Mouse (Mus musculus) neural tube, embryonic 11.5 days (tissue): ENCODE data around the gene Spryd3. TPM values are rescaled to one million over a fixed set of nuclear protein-coding genes. Genes with fewer than 3 reads are reported as not detected.

Source experiments
- ATAC-seq: fragments of 200-750 bp; cut with Nextera tagmentation; 2 replicates; pipeline ENCODE4 v1.8.0; 2017; ENCODE audit warnings: moderate number of reproducible peaks, mild to moderate bottlenecking, moderate TSS enrichment, moderate library complexity; ENCODE audit not compliant: insufficient read depth, low FRiP score, low TSS enrichment
- DNase-seq: peaks from one replicate; pipeline ENCODE4 v3.0.0-alpha.2; 2015; ENCODE audit warnings: low spot score
- H3K27ac ChIP-seq: fragments of 300-500 bp; sonication (generic); 2 replicates; pipeline ENCODE4 v1.5.1; 2014; ENCODE audit warnings: low read depth, mild to moderate bottlenecking, low read length
- H3K27me3 ChIP-seq: fragments of 300-500 bp; sonication (generic); 2 replicates; pipeline ENCODE4 v1.6.1; 2014; ENCODE audit warnings: mild to moderate bottlenecking, low read length, mixed read lengths; ENCODE audit not compliant: control insufficient read depth, insufficient read depth
- H3K36me3 ChIP-seq: fragments of 300-500 bp; sonication (generic); 2 replicates; pipeline ENCODE4 v1.6.1; 2014; ENCODE audit warnings: mild to moderate bottlenecking, low read length, moderate library complexity, mixed read lengths; ENCODE audit not compliant: control insufficient read depth, insufficient read depth
- H3K4me1 ChIP-seq: fragments of 300-500 bp; sonication (generic); 2 replicates; pipeline ENCODE4 v1.6.1; 2014; ENCODE audit warnings: low read length, mixed read lengths; ENCODE audit not compliant: control insufficient read depth, insufficient read depth
- H3K4me2 ChIP-seq: fragments of 300-500 bp; sonication (generic); 2 replicates; pipeline ENCODE4 v1.6.1; 2014; ENCODE audit warnings: low read depth, mild to moderate bottlenecking, moderate library complexity
- H3K4me3 ChIP-seq: fragments of 300-500 bp; sonication (generic); 2 replicates; pipeline ENCODE4 v1.5.1; 2014; ENCODE audit warnings: low read depth, low read length
- H3K9ac ChIP-seq: fragments of 300-500 bp; sonication (generic); 2 replicates; pipeline ENCODE4 v1.6.1; 2014; ENCODE audit warnings: mild to moderate bottlenecking, low read length
- H3K9me3 ChIP-seq: fragments of 300-500 bp; sonication (generic); 2 replicates; pipeline ENCODE4 v1.6.1; 2016; ENCODE audit warnings: low read length; ENCODE audit not compliant: control insufficient read depth
- WGBS: fragments of 180-500 bp; shearing (Covaris S2); extraction: QIAGEN DNeasy Blood & Tissue Kit; methylation state at CpG from one replicate; pipeline ENCODE4 v1.1.7; 2014; 5-methylcytosine and 5-hydroxymethylcytosine counted together
- polyA plus RNA-seq: library from polyadenylated mRNA; unstranded; fragments of >200 nt; fragmentation: Nextera tagmentation; extraction: Ambion mirVana; gene quantifications from 2 replicates; pipeline ENCODE4 v1.2.1, GENCODE M21; 2014

Gene Spryd3
- polyA plus RNA-seq, 1 experiment from 2014 or later = 17.0 TPM

DNA sequence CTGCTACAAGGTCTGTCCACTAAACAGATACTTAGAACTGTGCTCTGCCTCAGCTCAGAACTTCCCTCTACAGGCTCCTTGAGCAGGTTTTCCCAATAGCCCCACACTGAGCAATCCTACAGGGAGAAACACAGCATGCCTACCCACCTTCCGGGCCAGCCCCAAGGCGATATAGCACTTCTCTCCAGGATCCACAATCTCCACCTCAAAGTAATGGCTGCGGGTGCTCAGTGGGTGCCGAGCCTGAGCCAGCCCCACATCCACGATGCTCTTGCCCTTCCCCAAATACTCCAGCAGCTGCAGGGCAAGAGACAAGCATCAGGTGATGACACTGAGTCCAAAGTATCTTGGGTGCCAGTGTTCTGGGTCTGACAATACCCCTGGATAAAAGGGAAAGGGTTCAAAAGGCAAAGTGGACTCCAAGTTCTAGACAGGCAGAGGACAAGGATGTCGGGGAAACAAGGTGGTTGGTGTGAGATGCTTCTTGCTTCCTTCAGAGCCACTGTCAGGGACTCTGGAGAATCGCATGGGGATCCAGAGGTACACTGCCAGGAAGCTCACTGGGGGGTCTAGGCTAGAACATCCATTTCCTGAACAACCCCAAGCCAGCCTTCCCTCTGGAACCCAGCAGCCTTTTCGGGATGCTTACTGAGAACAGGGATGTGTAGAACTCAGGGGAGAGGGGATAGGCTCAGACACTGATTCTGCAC is 16.8 kb downstream of the Spryd3 start:
- ATAC-seq = no peak

DNA sequence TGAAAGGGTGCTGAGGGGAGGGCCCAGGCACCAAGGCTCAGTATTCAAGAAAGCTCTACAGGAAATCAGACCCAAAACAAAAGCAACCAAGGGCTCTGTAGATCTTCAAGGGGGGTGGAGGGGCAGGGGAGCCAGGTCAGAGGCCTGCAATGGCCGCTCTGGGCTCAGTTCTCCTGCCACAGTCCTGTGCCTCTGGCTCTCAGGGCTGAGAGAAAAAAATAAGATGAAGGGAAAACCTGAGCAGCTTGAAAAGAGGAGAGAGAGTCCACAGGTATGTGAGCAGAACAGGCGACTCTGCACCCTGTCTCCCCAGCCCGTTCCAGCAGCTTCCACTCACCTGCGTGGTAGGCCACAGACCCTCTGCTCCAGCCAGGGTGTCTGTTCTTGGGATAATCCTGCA is 17.4 kb downstream of the Spryd3 start:
- H3K4me3 ChIP-seq = no peak overlapping the region
- no peaks in the 10 kb centered on the region for H3K27me3 ChIP-seq
- no peaks in the 10 kb centered on the region for H3K9me3 ChIP-seq
- H3K9ac ChIP-seq = no peak overlapping the region
- ATAC-seq (no peak), DNase-seq (no peak)
- 88% methylated on average over 4 of the region's 4 CpGs for WGBS
- peaks cover 16% of the 10 kb centered on the region for H3K36me3 ChIP-seq
- no peak overlapping the region for H3K27ac ChIP-seq
- no peak overlapping the region for H3K4me2 ChIP-seq
- no peaks in the 10 kb centered on the region for H3K4me1 ChIP-seq

More for the DNA sequence above, 16.8 kb downstream of the Spryd3 start:
- H3K9ac ChIP-seq = no peak overlapping the region
- no peaks in the 10 kb centered on the region for H3K4me1 ChIP-seq
- peaks cover 16% of the 10 kb centered on the region for H3K36me3 ChIP-seq
- H3K27ac ChIP-seq = no peak overlapping the region
- DNase-seq = no peak
- H3K4me3 ChIP-seq = no peak overlapping the region
- no peaks in the 10 kb centered on the region for H3K27me3 ChIP-seq
- no peaks in the 10 kb centered on the region for H3K9me3 ChIP-seq
- 72% methylated on average over 8 of the region's 8 CpGs for WGBS
- no peak overlapping the region for H3K4me2 ChIP-seq

DNA sequence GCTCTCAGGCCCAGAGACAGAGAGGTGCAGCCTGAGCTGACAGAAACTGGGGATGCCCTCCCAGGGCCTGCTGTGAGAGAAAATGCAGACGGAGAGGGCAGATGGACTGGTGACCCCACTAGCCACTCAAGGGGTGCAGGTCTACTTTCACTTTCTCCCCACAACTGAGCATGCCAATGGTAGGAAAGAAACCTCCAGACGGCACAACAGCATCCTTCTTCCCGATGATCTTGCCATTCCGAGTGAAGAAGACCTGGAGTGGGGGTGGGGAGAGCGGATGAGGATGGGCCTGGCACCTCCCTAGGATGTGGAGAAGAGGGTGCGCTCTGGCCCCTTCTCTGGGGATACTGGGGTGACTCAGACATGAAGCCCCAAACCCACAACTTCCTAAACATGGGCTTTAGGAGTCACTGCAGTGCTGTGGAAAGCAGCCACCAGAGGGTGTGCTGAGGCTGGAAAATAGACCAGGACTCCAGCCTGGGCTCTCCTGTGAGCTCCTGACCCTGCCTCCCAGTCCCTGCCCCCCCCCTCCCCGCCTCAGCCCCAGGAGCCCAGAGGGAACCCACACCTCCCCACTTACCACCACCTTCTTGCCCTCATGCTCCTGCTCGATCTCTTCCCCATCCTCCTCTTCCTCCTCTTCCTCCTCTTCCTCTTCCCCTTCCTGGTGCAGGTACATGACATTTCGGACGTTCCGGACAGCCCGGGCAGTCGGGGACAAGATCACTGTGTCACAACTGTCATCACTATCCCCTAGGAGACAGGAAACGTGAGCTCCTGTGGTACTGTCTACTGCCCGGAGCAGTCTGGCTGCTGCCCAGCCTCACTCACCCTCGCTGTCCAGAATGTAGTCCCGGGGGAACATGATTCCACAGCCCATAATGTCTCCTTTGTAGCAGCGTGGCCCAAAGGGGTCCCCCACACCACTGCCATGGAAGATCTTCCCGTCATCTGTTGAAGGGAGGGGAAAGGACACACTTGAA is 18.3 kb downstream of the Spryd3 start:
- no peak overlapping the region for H3K4me2 ChIP-seq
- WGBS = 80% methylated on average over 19 of the region's 19 CpGs
- H3K27ac ChIP-seq = no peak overlapping the region
- no peaks in the 10 kb centered on the region for H3K4me1 ChIP-seq
- H3K4me3 ChIP-seq = no peak overlapping the region
- H3K9ac ChIP-seq = no peak overlapping the region
- ATAC-seq (no peak), DNase-seq (no peak)
- no peaks in the 10 kb centered on the region for H3K9me3 ChIP-seq
- H3K27me3 ChIP-seq = no peaks in the 10 kb centered on the region
- H3K36me3 ChIP-seq = peaks cover 17% of the 10 kb centered on the region

DNA sequence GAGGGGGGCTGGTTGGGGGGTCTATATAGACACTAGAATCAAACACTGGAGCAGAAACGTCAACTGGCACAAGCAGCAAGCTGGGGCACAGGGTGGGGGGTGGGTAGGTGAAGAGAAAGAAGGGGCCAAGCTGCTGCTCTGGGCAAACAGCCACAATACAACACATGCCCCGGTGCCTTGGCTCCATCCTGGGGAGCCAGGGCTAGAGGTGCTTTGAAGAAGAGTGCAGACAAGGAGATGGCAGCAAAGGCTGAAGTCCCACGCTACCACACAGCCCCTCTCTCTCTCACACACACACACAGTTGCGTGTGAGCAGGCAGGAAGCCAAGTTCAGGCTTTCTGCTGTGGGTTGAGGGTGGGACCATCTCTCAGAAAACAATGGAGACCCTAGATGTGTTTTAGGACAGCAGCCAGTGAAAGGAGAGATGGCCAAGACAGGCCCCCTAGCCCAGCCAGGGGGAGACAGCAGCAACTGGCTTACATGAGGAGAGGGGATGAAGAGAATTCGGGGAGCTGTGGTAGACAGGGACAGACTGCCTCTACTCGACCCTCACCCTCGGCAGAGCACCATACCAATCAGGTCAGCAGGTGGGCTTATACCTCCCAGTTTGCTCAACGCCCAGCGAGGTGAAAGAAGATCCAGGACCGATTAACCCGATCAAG is 19.1 kb downstream of the Spryd3 start:
- H3K27me3 ChIP-seq = no peaks in the 10 kb centered on the region
- ATAC-seq (no peak), DNase-seq (no peak)
- H3K4me1 ChIP-seq = no peaks in the 10 kb centered on the region
- H3K4me2 ChIP-seq = no peak overlapping the region
- 84% methylated on average over 11 of the region's 11 CpGs for WGBS
- H3K9me3 ChIP-seq = no peaks in the 10 kb centered on the region
- no peak overlapping the region for H3K27ac ChIP-seq
- no peak overlapping the region for H3K9ac ChIP-seq
- no peak overlapping the region for H3K4me3 ChIP-seq
- H3K36me3 ChIP-seq = peaks cover 19% of the 10 kb centered on the region

DNA sequence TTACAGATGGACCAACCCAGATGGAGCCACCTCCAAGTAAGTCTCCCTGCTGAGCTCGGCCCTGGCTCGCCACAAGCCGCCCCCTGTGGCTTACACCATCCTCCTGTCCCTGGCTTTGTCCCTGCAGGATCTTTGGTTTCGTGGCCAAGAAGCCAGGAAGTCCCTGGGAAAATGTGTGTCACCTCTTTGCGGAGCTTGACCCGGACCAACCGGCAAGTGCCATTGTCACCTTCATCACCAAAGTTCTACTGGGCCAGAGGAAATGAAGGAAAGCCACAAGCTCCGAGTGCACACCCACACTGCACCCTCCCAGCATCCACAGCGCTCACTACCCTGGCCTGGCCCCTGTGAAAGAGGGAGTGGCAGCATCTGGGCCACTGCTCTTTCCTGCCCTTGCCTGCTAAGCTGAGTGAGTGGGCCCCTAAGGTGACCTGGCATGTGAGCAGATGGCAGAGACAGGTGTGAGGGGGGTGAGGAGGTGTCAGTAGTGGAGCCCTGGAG is 20.3 kb downstream of the Spryd3 start:
- Histone ChIP-seq H3K36me3 (peaks cover 19% of the 10 kb centered on the region), H3K4me1 (no peaks in the 10 kb centered on the region), H3K4me2 (no peak overlapping the region), H3K9me3 (no peaks in the 10 kb centered on the region), H3K27ac (no peak overlapping the region), H3K4me3 (no peak overlapping the region), H3K9ac (no peak overlapping the region), H3K27me3 (no peaks in the 10 kb centered on the region)
- DNase-seq = no peak
- no peak for ATAC-seq
- WGBS = 76% methylated on average over 9 of the region's 9 CpGs

DNA sequence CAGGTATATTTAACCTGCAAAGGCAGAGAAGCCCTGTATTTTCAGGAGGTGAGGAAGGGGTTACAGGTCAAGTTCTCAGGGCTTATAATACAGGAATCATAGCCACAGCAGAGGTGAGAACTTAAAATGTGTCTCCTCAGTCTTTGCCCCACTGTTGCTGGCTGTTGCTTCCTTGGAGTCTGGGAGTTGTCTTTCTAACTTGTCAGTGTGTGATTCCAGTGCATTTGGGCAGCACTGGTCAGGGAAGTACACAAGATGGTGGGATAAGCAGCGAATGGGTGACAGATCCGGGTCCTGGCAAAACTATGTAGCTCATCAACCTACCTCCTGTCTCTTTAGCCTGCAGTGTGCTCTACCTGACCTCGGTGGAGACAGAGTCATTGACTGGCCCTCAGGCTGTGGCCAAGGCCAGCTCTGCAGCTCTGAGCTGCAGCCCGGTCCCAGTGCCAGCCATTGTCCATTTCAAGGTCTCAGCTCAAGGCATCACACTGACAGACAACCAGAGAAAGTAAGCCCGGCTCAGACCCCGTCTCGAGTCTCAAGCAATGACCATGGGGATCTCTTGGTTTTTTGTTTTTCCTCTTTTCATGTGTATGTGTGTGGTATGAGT is 21.3 kb downstream of the Spryd3 start:
- Histone ChIP-seq H3K36me3 (peaks cover 19% of the 10 kb centered on the region), H3K27me3 (no peaks in the 10 kb centered on the region), H3K4me1 (no peaks in the 10 kb centered on the region), H3K9me3 (no peaks in the 10 kb centered on the region), H3K4me3 (no peak overlapping the region), H3K9ac (no peak overlapping the region), H3K27ac (no peak overlapping the region), H3K4me2 (no peak overlapping the region)
- ATAC-seq (no peak), DNase-seq (no peak)
- 91% methylated on average over 7 of the region's 7 CpGs for WGBS

DNA sequence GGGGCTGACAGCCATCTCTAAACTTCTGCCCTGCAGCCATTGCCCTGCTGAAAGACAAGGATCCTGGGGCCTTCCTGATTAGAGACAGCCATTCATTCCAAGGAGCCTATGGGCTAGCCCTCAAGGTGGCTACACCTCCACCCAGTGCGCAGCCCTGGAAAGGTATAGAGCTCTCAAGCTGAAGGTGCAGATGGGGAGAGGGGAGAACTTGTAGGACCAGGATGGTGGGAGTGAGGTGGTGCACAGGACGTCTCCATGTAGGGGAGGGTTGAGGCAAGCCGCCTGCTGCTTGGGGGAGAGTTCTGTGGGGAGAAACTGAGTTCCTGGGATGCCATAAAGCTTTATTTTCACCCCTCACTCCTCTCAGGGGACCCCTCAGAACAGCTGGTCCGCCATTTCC is 22.4 kb downstream of the Spryd3 start:
- 89% methylated on average over 4 of the region's 4 CpGs for WGBS
- H3K9ac ChIP-seq = no peak overlapping the region
- ATAC-seq = no peak

DNA sequence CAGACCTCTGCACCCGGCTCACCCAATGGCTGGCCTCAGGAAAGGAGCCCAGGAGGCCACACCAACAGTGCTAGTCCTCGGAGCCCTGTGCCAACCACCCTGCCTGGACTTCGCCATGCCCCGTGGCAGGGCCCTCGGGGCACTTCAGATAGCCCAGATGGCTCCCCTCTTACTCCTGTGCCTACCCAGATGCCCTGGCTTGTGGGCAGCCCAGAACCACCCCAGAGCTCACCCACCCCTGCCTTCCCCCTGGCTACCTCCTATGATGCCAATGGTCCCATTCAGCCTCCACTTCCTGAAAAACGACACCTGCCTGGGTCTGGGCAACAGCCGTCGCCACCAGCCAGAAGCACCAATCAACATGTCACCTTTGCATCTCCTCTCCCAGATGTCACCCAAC is 23.2 kb downstream of the Spryd3 start:
- ATAC-seq = no peak
- Histone ChIP-seq H3K9me3 (no peaks in the 10 kb centered on the region), H3K36me3 (peaks cover 12% of the 10 kb centered on the region), H3K4me1 (no peaks in the 10 kb centered on the region), H3K4me2 (no peak overlapping the region), H3K9ac (no peak overlapping the region), H3K27me3 (peaks cover under 1% of the 10 kb centered on the region; the same call in 1 of the 2 replicates), H3K4me3 (no peak overlapping the region), H3K27ac (no peak overlapping the region)
- WGBS = 84% methylated on average over 8 of the region's 8 CpGs
- no peak for DNase-seq

More for the DNA sequence above, 22.4 kb downstream of the Spryd3 start:
- H3K4me3 ChIP-seq = no peak overlapping the region
- no peak for DNase-seq
- H3K4me2 ChIP-seq = no peak overlapping the region
- H3K9me3 ChIP-seq = no peaks in the 10 kb centered on the region
- H3K36me3 ChIP-seq = peaks cover 15% of the 10 kb centered on the region
- no peaks in the 10 kb centered on the region for H3K4me1 ChIP-seq
- no peak overlapping the region for H3K27ac ChIP-seq
- H3K27me3 ChIP-seq = no peaks in the 10 kb centered on the region
